ENCODE assay signal across 10 mouse cellular contexts in genomic region chr2:75763252-75763651, GRCm38 (mm10). TPM values are rescaled to one million over a fixed set of nuclear protein-coding genes. Genes with fewer than 3 reads are reported as not detected.
DNase-seq lines count a peak whose midpoint lies in the region; ATAC-seq and TF ChIP-seq lines count a peak whose summit lies in the region.
"Had no signal": no experiment of that assay in that cellular context is flagged by ENCODE, and none has a peak within 500 bp of the region (broad histone marks: within the 10 kb centered on the region; RNA-seq: fewer than 3 reads in every experiment).

No protein-coding gene starts in this region.

- TF ChIP-seq CTCF in heart, adult 2 months (IDR thresholded peaks at IDR 0.05): no peak

- no peak overlapping the region for H3K4me3 ChIP-seq in heart, adult 2 months
- H3K4me3 ChIP-seq: forebrain, embryonic 13.5 days had no signal

- peaks cover 5% of the 10 kb centered on the region for H3K4me1 ChIP-seq in heart, adult 2 months (ENCODE audit: control insufficient read depth, insufficient read depth, low read length)

- H3K9ac ChIP-seq in heart, adult 2 months (ENCODE audit: low read depth, low read length): no peak overlapping the region
- H3K9ac ChIP-seq: forebrain, embryonic 13.5 days had no signal

- TF ChIP-seq POLR2A in heart, adult 2 months (IDR thresholded peaks at IDR 0.05; ENCODE audit: insufficient read depth, low read depth, low read length): no peak

- peak; percentile 98 for ATAC-seq in monocyte, adult 5-6 weeks (replicated peaks; ENCODE audit: insufficient number of reproducible peaks, low FRiP score, low TSS enrichment, poor library complexity, severe bottlenecking)
- no peak for ATAC-seq in activated CD4-positive, CD25-positive, alpha-beta regulatory T cell, adult 4 months
- ATAC-seq in erythroblast, adult 5-6 weeks (replicated peaks; ENCODE audit: low FRiP score, poor library complexity, severe bottlenecking): no peak
- ATAC-seq: forebrain, embryonic 13.5 days had no signal

- no peak overlapping the region; the same call in 1 of the 2 replicates for H3K27ac ChIP-seq in heart, adult 2 months
- H3K27ac ChIP-seq: forebrain, embryonic 13.5 days had no signal

- no peaks in the 10 kb centered on the region for H3K27me3 ChIP-seq in heart, adult 2 months (ENCODE audit: control insufficient read depth, insufficient read depth, low read length)
- H3K27me3 ChIP-seq: forebrain, embryonic 13.5 days had no signal

- no peaks in the 10 kb centered on the region; the same call in 1 of the 2 replicates for H3K36me3 ChIP-seq in heart, adult 2 months (ENCODE audit: control insufficient read depth, insufficient read depth, low read length)
- H3K36me3 ChIP-seq: G1E had no signal

- WGBS in heart, adult 2 months: 17% methylated on average over 3 of the region's 3 CpGs

- intact Hi-C loops in gastrocnemius, postnatal 36 days (cut with DNase I): no loop called here
- intact Hi-C loops in heart, adult 2 months (cut with DNase I): no loop called here

- peak; percentile 9 for DNase-seq in gastrocnemius, postnatal 25 days
- DNase-seq in gastrocnemius, postnatal 36 days: no peak
- peak; percentile 49 to 78 for DNase-seq in heart, adult 2 months
- DNase-seq in liver: peak; percentile 53
- DNase-seq in right cerebral cortex, postnatal 25 days: no peak

- peak; percentile 75; the same call in 1 of the 2 replicates for TF ChIP-seq EP300 in heart, adult 2 months (IDR thresholded peaks at IDR 0.05; ENCODE audit: insufficient read depth, low read depth, low read length)

- no peaks in the 10 kb centered on the region for H3K79me2 ChIP-seq in heart, adult 2 months (replicated peaks; ENCODE audit: control insufficient read depth, insufficient read depth, low read length)

RNA-seq across cellular contexts. Expression of gene Nfe2l2, which starts 58.8 kb away (rescaled TPM):
- 10 to 100 TPM; 27.6 to 29.6 TPM for total RNA-seq in gastrocnemius, postnatal 25 days (2021)
- 10 to 100 TPM; 33.2 to 40.3 TPM for total RNA-seq in gastrocnemius, postnatal 36 days (2021)
- 10 to 100 TPM; 56.2 to 67.1 TPM for total RNA-seq in heart, adult 2 months (2021)
- polyA plus RNA-seq in heart, adult 2 months (2012; rRNA removed): 36.5 and 52.4 TPM in 2 replicates
- total RNA-seq in monocyte, adult 5-6 weeks (2017): 147 to 253 TPM (median 230 TPM) in 3 replicates
- polyA plus RNA-seq in activated CD4-positive, CD25-positive, alpha-beta regulatory T cell, adult 4 months (2017; shearing (Covaris generic)): 10 to 100 TPM; 44.1 to 45.6 TPM
- 52.5 and 91.5 TPM in 2 replicates for total RNA-seq in erythroblast, adult 5-6 weeks (2015; ENCODE audit: low replicate concordance)
- 30.5 and 34.6 TPM in 2 replicates for total RNA-seq in erythroblast, adult 5-6 weeks (2017; ENCODE audit: low replicate concordance)

Comparison
In these comparisons a context has a peak if more than half of its experiments do, and no peak if none do; other contexts are left out.
1. DNase-seq: peak in gastrocnemius, postnatal 25 days (single experiment), heart, adult 2 months (2 of 2) and liver (single experiment); none in gastrocnemius, postnatal 36 days (0 of 2) and right cerebral cortex, postnatal 25 days (single experiment).